Mouse (Mus musculus): ENCODE measurements around the gene Cox11.

GRCm38 (mm10) chr11:90686287-90687025 is 48.5 kb downstream of the Cox11 start:
- TF ChIP-seq CTCF (IDR thresholded peaks at IDR 0.05; ENCODE audit: control insufficient read depth, insufficient read depth, insufficient read length): no peak
- no peak for TF ChIP-seq MAX (IDR thresholded peaks at IDR 0.05)
- TF ChIP-seq CEBPB (IDR thresholded peaks at IDR 0.05; ENCODE audit: low read depth): no peak
- no peak for TF ChIP-seq USF1 (IDR thresholded peaks at IDR 0.05; ENCODE audit: low read depth)
- TF ChIP-seq FOSL1 (IDR thresholded peaks at IDR 0.05; ENCODE audit: insufficient read depth, low read length, poor library complexity, severe bottlenecking): no peak
- no peak for TF ChIP-seq MYOD1 (IDR thresholded peaks at IDR 0.05; ENCODE audit: control insufficient read depth, insufficient read length, low read depth)
- TF ChIP-seq MYOG (IDR thresholded peaks at IDR 0.05; ENCODE audit: control insufficient read depth, extremely low read depth, insufficient read length): no peak
